Mouse (Mus musculus): ENCODE measurements around the gene Nek1. TPM values are rescaled to one million over a fixed set of nuclear protein-coding genes. Genes with fewer than 3 reads are reported as not detected.
A peak's percentile ranks its signal among the peaks of the same experiment; 100 is the strongest.

The Nek1 gene
- total and polyA plus RNA-seq, 3 experiments: 8.9 to 35.3 (median 15.6) TPM

GRCm38 (mm10) chr8:61177680-61178593, 184.9 kb downstream of the Nek1 start:
- no peaks in the 10 kb centered on the region for H3K9me3 ChIP-seq (replicated peaks; ENCODE audit: insufficient read depth, low read length)
- H3K4me3 ChIP-seq (ENCODE audit: control insufficient read depth in 1 of 2, insufficient read depth in 1 of 2, low read depth in 2 of 2, low read length in 2 of 2): no peak overlapping the region
- H3K4me1 ChIP-seq (ENCODE audit: control insufficient read depth in 1 of 2, insufficient read depth in 2 of 2, low read length in 2 of 2): peaks cover 0 to 2% of the 10 kb centered on the region in 2 experiments; a peak in 1 of 4 replicates
- no peaks in the 10 kb centered on the region for H3K79me2 ChIP-seq (ENCODE audit: control insufficient read depth, insufficient read depth, low read length, poor library complexity)
- H3K9ac ChIP-seq (ENCODE audit: control insufficient read depth, low read depth, low read length, poor library complexity, severe bottlenecking): no peak overlapping the region
- H3K27me3 ChIP-seq (ENCODE audit: control insufficient read depth in 1 of 2, insufficient read depth in 2 of 2, low read length in 2 of 2): no peaks in the 10 kb centered on the region
- no peaks in the 10 kb centered on the region for H3K36me3 ChIP-seq (ENCODE audit: control insufficient read depth in 1 of 2, insufficient read depth in 2 of 2, low read length in 2 of 2)
- no peak for TF ChIP-seq POLR2AphosphoS5 (IDR thresholded peaks at IDR 0.05; ENCODE audit: borderline replicate concordance, low read depth, low read length)
- peak; percentile 47 for TF ChIP-seq GATA1 (IDR thresholded peaks at IDR 0.05; ENCODE audit: low read depth, low read length)
- no peak for TF ChIP-seq MAX (IDR thresholded peaks at IDR 0.05; ENCODE audit: low read length)
- H3K27ac ChIP-seq (ENCODE audit: control insufficient read depth, low read depth, low read length): no peak overlapping the region
- peak; percentile 5 for DNase-seq (ENCODE audit: low read depth, low spot score)

- TF ChIP-seq KAT2A (conservative IDR thresholded peaks at IDR 0.05; ENCODE audit: low read depth, low read length) (no peak), MAZ (IDR thresholded peaks at IDR 0.05; ENCODE audit: low read depth, low read length) (no peak)
- Histone ChIP-seq H3K9me3 (replicated peaks; ENCODE audit: insufficient read depth, low read length) (no peaks in the 10 kb centered on the region), H3K9ac (ENCODE audit: control insufficient read depth, low read depth, low read length, poor library complexity, severe bottlenecking) (no peak overlapping the region), H3K4me3 (ENCODE audit: control insufficient read depth in 1 of 2, insufficient read depth in 1 of 2, low read depth in 2 of 2, low read length in 2 of 2) (no peak overlapping the region), H3K27ac (ENCODE audit: control insufficient read depth, low read depth, low read length) (no peak overlapping the region), H3K79me2 (ENCODE audit: control insufficient read depth, insufficient read depth, low read length, poor library complexity) (no peaks in the 10 kb centered on the region), H3K36me3 (ENCODE audit: control insufficient read depth in 1 of 2, insufficient read depth in 2 of 2, low read length in 2 of 2) (no peaks in the 10 kb centered on the region), H3K27me3 (ENCODE audit: control insufficient read depth in 1 of 2, insufficient read depth in 2 of 2, low read length in 2 of 2) (no peaks in the 10 kb centered on the region), H3K4me1 (ENCODE audit: control insufficient read depth in 1 of 2, insufficient read depth in 2 of 2, low read length in 2 of 2) (peaks cover 0 to 2% of the 10 kb centered on the region in 2 experiments; a peak in 1 of 4 replicates)
- DNase-seq (ENCODE audit: low read depth, low spot score): no peak
Observed at GRCm38 (mm10) chr8:61178594-61179140, 185.7 kb downstream of the Nek1 start.

Other genes starting within 250 kb of the Nek1 start
- 73.2 and 74.4 TPM in 2 replicates for gene Hpf1, start 102.8 kb upstream of the Nek1 start, total RNA-seq (2012; rRNA removed)
- gene Hpf1, start 102.8 kb upstream of the Nek1 start, polyA plus RNA-seq (2012; ENCODE audit: insufficient read depth in 1 of 2, insufficient read length in 2 of 2, low read depth in 1 of 2, low replicate concordance in 2 of 2, missing spikeins in 1 of 2): 10 to 100 TPM in 1 of 2 experiments, not detected in 1; 83.5 TPM
- gene Clcn3, start 9.9 kb upstream of the Nek1 start, total RNA-seq (2012; rRNA removed): 28.8 and 34.6 TPM in 2 replicates
- gene Clcn3, start 9.9 kb upstream of the Nek1 start, polyA plus RNA-seq (2012; ENCODE audit: insufficient read depth in 1 of 2, insufficient read length in 2 of 2, low read depth in 1 of 2, low replicate concordance in 2 of 2, missing spikeins in 1 of 2): 10 to 100 TPM; 33.0 to 65.6 TPM
- gene Sh3rf1, start 230.7 kb downstream of the Nek1 start, total RNA-seq (2012; rRNA removed): 1.5 and 1.8 TPM in 2 replicates
- gene Sh3rf1, start 230.7 kb downstream of the Nek1 start, polyA plus RNA-seq (2012; ENCODE audit: insufficient read depth in 1 of 2, insufficient read length in 2 of 2, low read depth in 1 of 2, low replicate concordance in 2 of 2, missing spikeins in 1 of 2): 1 to 10 TPM in 1 of 2 experiments, not detected in 1; 5.9 TPM

Data from MEL (cell line).